Mouse (Mus musculus) stomach, postnatal 0 days (tissue): ENCODE results near the gene Smg6.

Experiments used
- CTCF ChIP-seq: IDR thresholded peaks from 2 replicates; pipeline ENCODE4 v1.5.1; 2016; ENCODE audit warnings: antibody characterized with exemption, low read depth, mild to moderate bottlenecking, moderate library complexity
- EP300 ChIP-seq: optimal IDR thresholded peaks from 2 replicates; pipeline ENCODE3; 2016; ENCODE audit warnings: antibody characterized with exemption

- no peak for TF ChIP-seq EP300
- TF ChIP-seq CTCF, result no peak
These were observed 216.3 kb downstream of the Smg6 start for GRCm38 (mm10) chr11:75141913-75142312.
